Comparison of ENCODE assay signal across 9 mouse cellular contexts in the genomic region with DNA sequence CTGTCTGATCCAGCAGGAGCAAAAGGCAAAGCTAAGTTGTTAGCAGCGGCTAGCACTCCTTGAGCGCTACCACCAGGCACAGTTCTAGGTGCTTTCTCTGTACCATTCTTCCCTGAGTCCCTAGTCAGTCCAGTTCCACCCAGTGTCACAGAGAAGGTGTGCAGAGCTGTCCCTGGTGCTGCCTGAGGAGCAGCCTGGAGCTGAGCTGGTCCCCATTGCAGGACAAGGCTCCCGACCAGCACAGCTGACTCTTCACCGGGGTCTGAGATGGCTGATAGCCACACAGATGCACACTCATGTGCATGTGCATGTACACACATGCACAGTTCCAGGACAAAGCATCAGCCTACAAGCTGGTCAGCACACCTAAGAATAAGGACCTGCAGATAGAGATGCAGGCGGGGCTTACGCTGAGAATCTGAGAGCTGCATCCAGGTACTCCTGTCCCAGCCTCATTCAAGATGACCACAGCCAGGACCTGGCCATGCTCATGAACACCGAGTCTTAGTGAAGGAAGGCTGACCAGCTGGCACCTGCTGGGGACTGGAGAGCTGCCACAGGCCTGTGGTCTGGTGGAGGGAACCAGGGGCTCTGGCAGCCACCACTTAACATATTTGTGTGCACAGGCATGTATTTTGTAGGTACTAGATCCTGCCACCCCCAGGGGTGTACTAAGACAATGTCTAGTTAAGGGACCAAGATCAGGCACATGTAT. TPM values are rescaled to one million over a fixed set of nuclear protein-coding genes. Genes with fewer than 3 reads are reported as not detected.
DNase-seq lines count a peak whose midpoint lies in the region; ATAC-seq and TF ChIP-seq lines count a peak whose summit lies in the region.
"Had no signal": no experiment of that assay in that cellular context is flagged by ENCODE, and none has a peak within 500 bp of the region (broad histone marks: within the 10 kb centered on the region; RNA-seq: fewer than 3 reads in every experiment).

No protein-coding gene starts in this region.

- no peaks in the 10 kb centered on the region for H3K79me2 ChIP-seq in myocyte (ENCODE audit: control insufficient read depth, insufficient read depth)

- H3K36me3 ChIP-seq in heart, embryonic 15.5 days = no peaks in the 10 kb centered on the region
- H3K36me3 ChIP-seq in myocyte (ENCODE audit: control insufficient read depth, insufficient read depth) = no peaks in the 10 kb centered on the region
- H3K36me3 ChIP-seq in midbrain, embryonic 16.5 days (ENCODE audit: control insufficient read depth, insufficient read depth, low read length) = no peaks in the 10 kb centered on the region

- H3K9me3 ChIP-seq in heart, embryonic 15.5 days (replicated peaks) = no peaks in the 10 kb centered on the region
- H3K9me3 ChIP-seq in midbrain, embryonic 16.5 days (replicated peaks; ENCODE audit: control insufficient read depth, low read length, poor library complexity, severe bottlenecking) = no peaks in the 10 kb centered on the region

- H3K27me3 ChIP-seq in heart, embryonic 15.5 days = peaks cover 4% of the 10 kb centered on the region; the same call in 1 of the 2 replicates
- H3K27me3 ChIP-seq in myocyte (ENCODE audit: control insufficient read depth, insufficient read depth, insufficient read length) = no peaks in the 10 kb centered on the region
- no peaks in the 10 kb centered on the region for H3K27me3 ChIP-seq in midbrain, embryonic 16.5 days (ENCODE audit: control insufficient read depth, insufficient read depth, low read depth, low read length)
- H3K27me3 ChIP-seq: CH12.LX had no signal

- no peak for TF ChIP-seq POLR2A in myocyte (IDR thresholded peaks at IDR 0.05; ENCODE audit: insufficient read length, low read depth)

- H3ac ChIP-seq in myocyte (ENCODE audit: control insufficient read depth, insufficient read length) = no peak overlapping the region

- no peak overlapping the region for H3K4me3 ChIP-seq in heart, embryonic 15.5 days
- H3K4me3 ChIP-seq in myocyte = no peak overlapping the region
- H3K4me3 ChIP-seq in layer of hippocampus, adult 2 months = no peak overlapping the region
- H3K4me3 ChIP-seq in midbrain, embryonic 16.5 days (ENCODE audit: low read depth, low read length) = no peak overlapping the region

- no peak overlapping the region for H3K9ac ChIP-seq in heart, embryonic 15.5 days
- no peak overlapping the region for H3K9ac ChIP-seq in midbrain, embryonic 16.5 days (ENCODE audit: low read depth, low read length)

- intact Hi-C loops in heart, postnatal 36 days (cut with DNase I) = no loop called here

- peak; percentile 44; the same call in 1 of the 2 replicates for ATAC-seq in heart, embryonic 15.5 days (replicated peaks; ENCODE audit: insufficient number of reproducible peaks, insufficient read depth, low FRiP score, low read depth)
- ATAC-seq in midbrain, embryonic 16.5 days = no peak

- no peak overlapping the region for H3K4me2 ChIP-seq in heart, embryonic 15.5 days
- H3K4me2 ChIP-seq in myocyte (ENCODE audit: low read depth) = no peak overlapping the region
- no peak overlapping the region for H3K4me2 ChIP-seq in midbrain, embryonic 16.5 days (ENCODE audit: low read length)

- H3K4me1 ChIP-seq in heart, embryonic 15.5 days (replicated peaks) = peaks cover 18% of the 10 kb centered on the region
- peaks cover 10% of the 10 kb centered on the region for H3K4me1 ChIP-seq in midbrain, embryonic 16.5 days (ENCODE audit: control insufficient read depth, insufficient read depth, low read length)

- TF ChIP-seq CTCF in layer of hippocampus, adult 2 months (conservative IDR thresholded peaks at IDR 0.05) = no peak

- whole genome bisulfite sequencing in heart, embryonic 15.5 days = 69% methylated on average over 7 of the region's 7 CpGs
- WGBS in midbrain, embryonic 16.5 days = 85% methylated on average over 7 of the region's 7 CpGs

- DNase-seq in heart, postnatal 36 days = no peak
- DNase-seq in spleen, postnatal 4 days (ENCODE audit: low spot score in 2 of 2) = peak; percentile 14 to 59
- DNase-seq in spleen, adult 18-20 months = no peak
- peak; percentile 87 for DNase-seq in cerebellum, adult 9-11 months
- no peak for DNase-seq in layer of hippocampus, adult 2 months (ENCODE audit: low spot score in 2 of 2)

- H3K27ac ChIP-seq in heart, embryonic 15.5 days = no peak overlapping the region
- H3K27ac ChIP-seq in layer of hippocampus, adult 2 months = no peak overlapping the region
- no peak overlapping the region for H3K27ac ChIP-seq in midbrain, embryonic 16.5 days (ENCODE audit: low read length)

TF ChIP-seq in myocyte, 11 proteins besides CTCF, POLR2A, EP300 and RAD21:
- TF ChIP-seq TCF12 (IDR thresholded peaks at IDR 0.05; ENCODE audit: insufficient read depth, poor library complexity, severe bottlenecking) = no peak
- peak in 2 of 3 experiments; percentile 13 to 25 for TF ChIP-seq MYOG (IDR thresholded peaks at IDR 0.05; ENCODE audit: control insufficient read depth in 1 of 3, insufficient read depth in 1 of 3, insufficient read length in 2 of 3, low read depth in 2 of 3)
- no peak for TF ChIP-seq SRF (IDR thresholded peaks at IDR 0.05; ENCODE audit: control insufficient read depth, insufficient read length, low read depth)
- TF ChIP-seq MYOD1 (IDR thresholded peaks at IDR 0.05; ENCODE audit: control insufficient read depth in 1 of 3, insufficient read length in 2 of 3, low read depth in 2 of 3) = peak in 1 of 3 experiments; percentile 28
- no peak for TF ChIP-seq E2F4 (IDR thresholded peaks at IDR 0.05; ENCODE audit: insufficient read depth)
- TF ChIP-seq REST (IDR thresholded peaks at IDR 0.05; ENCODE audit: insufficient read depth, insufficient read length) = peak; percentile 93
- no peak for TF ChIP-seq POLR2AphosphoS2 (IDR thresholded peaks at IDR 0.05; ENCODE audit: insufficient read length, low read depth)
- TF ChIP-seq MAX (IDR thresholded peaks at IDR 0.05; ENCODE audit: low read depth) = no peak
- TF ChIP-seq USF1 (IDR thresholded peaks at IDR 0.05; ENCODE audit: low read depth) = no peak

RNA-seq across cellular contexts. Expression of gene Slc2a9, which starts 25.1 kb away (rescaled TPM):
- 0.20 and 0.48 TPM in 2 replicates for polyA plus RNA-seq in heart, embryonic 15.5 days (2015; fragmentation: Nextera tagmentation; extraction: Ambion mirVana)
- 1 to 10 TPM; 1.4 to 2.3 TPM for total RNA-seq in heart, postnatal 36 days (2021)
- polyA plus RNA-seq in myocyte (2012; fragmentation: generic; extraction: Trizol) = 1.1 TPM
- total RNA-seq in layer of hippocampus, adult 2 months (2021) = 1 to 10 TPM; 3.2 to 4.2 TPM
- polyA plus RNA-seq in midbrain, embryonic 16.5 days (2015; fragmentation: Nextera tagmentation; extraction: Ambion mirVana) = 0.23 and 0.73 TPM in 2 replicates

Comparison
In these comparisons a context has a peak if more than half of its experiments do, and no peak if none do; other contexts are left out.
1. DNase-seq: peak in spleen, postnatal 4 days (2 of 2) and cerebellum, adult 9-11 months (single experiment); none in heart, postnatal 36 days (0 of 2), spleen, adult 18-20 months (0 of 2) and layer of hippocampus, adult 2 months (0 of 2).